Mouse (Mus musculus) right cerebral cortex, adult 18-20 months (tissue): ENCODE results near the gene Ccdc81.

Experiments used
- DNase-seq: peaks from one replicate; pipeline ENCODE4 v3.0.0; 2022; ENCODE audit warnings: mixed read lengths

Gene Ccdc81

DNA sequence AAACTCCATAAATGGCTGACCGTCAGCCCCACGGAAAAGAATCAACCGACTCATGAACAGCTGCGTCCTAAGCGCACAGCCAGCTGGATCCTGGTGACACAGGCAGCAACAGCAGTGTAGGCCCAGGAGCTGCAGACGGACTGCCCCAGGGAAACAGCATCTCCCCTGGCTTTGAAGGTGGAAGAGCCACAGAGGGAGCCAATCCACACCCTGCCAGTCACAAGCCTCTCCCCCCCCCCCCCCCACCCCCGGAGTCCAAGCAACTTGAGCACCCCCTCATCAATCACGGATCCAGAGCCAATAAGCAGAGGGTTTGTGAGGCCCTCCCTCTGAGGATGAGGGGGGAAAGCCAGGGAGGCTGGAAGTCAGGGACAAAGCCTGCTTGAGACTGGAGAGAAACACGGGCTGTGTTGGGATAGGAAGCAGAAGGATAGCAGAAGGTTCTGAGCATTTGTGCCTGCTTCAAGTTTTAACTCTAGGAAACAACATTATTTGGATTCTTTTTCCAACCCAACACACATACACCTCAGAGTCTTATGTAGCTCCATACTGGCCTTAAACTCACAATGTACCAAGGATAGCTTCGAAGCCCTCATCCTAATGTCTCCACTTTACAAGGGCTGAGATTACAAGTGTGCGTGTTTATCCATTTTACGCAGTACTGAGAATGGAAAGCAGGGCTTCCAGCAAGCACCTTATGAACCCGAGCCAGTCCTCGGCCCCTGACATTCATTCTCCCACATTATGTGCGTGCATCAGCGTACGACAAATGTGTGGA is 46.8 kb downstream of the Ccdc81 start:
- DNase-seq, result no peak

DNA sequence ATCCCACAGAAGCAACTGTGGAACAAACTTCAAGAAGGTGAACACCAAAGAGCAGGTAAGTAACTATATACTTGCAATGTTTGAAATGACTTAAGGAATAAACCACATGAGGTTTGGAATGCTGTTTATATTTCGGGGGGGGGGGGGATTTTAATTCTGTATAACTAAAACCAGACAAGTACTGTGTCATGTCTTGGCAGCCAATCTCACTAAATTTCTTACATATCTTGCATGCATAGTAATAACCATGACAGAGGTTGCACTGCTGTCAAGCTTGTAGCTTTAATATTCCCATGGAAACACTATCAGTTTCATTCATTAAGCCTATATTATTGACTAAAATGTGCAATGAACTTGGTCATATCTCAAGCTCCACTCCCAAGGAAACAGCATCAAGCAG is 48.2 kb downstream of the Ccdc81 start:
- DNase-seq, result no peak

GRCm38 (mm10) chr7:89853131-89853530 is 50.3 kb downstream of the Ccdc81 start:
- DNase-seq, result no peak

DNA sequence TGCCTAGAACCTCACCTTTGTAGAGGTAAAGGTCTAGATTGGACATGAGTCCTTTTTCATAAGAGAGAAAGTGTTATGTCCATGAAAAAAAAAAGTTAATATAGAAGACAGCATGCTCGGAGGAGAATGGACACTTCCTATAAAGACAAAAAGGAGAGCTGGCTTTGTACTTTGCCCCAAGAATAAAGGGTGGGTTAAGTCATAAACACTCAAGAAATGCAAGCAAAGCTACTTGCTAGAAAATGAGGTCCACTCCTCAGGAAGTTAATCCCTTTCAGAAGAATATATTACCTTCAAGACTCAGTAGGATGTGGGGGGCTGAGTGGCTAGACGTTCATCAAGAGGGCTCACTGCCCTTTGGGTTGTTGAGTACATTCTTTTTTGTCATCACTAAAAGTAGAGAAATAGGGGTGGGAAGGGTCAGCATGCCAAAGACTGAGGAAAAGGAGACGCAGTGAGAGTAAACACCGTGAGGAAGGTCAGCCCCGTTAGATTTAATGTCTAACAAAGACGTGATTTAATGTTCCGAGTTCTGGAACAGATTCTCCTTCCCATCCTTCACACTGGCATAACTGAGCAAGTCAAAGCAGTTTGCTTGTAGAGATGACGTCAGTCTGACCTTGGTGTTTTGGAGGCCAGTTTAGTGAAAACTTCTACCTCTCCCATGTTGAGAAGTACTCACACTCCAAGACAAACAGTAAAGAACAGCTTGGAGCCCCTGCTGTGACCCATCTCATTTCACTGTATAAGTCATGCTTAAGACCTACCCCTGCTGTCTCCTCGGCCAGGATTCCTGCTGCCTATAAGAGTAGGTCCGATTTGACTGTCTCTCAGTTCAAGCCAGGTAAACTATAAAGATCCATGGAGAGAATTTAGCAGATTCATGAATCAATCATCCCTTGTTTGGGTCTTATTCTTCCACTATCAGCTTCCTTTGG is 51.0 kb downstream of the Ccdc81 start:
- DNase-seq, result no peak

GRCm38 (mm10) chr7:89850510-89850909 is 52.9 kb downstream of the Ccdc81 start:
- no peak for DNase-seq

- DNase-seq, result no peak
Observed at GRCm38 (mm10) chr7:89845669-89846068, 57.8 kb downstream of the Ccdc81 start.

DNA sequence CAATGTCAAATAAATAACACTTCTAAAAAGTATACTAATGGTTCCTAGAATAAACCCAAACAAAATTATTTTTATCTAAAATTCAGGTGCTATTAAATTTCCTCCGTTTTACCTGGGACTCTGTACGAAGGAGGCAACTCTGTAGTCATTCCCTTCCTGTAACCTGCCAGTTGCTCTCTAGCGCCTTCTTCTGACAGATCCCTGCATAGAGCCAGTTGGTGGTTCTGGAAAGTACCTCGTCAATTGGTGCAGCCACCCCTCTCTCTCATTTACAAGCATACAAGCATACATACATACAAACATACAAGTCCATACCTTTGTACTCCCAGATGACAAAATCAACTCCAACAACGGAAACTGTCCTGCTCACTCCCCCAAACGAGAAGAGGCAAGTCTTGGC is 59.9 kb downstream of the Ccdc81 start:
- DNase-seq, result no peak

- no peak for DNase-seq
Observed at GRCm38 (mm10) chr7:89843121-89843520, 60.3 kb downstream of the Ccdc81 start.

GRCm38 (mm10) chr7:89842404-89842715 is 61.1 kb downstream of the Ccdc81 start:
- no peak for DNase-seq

DNA sequence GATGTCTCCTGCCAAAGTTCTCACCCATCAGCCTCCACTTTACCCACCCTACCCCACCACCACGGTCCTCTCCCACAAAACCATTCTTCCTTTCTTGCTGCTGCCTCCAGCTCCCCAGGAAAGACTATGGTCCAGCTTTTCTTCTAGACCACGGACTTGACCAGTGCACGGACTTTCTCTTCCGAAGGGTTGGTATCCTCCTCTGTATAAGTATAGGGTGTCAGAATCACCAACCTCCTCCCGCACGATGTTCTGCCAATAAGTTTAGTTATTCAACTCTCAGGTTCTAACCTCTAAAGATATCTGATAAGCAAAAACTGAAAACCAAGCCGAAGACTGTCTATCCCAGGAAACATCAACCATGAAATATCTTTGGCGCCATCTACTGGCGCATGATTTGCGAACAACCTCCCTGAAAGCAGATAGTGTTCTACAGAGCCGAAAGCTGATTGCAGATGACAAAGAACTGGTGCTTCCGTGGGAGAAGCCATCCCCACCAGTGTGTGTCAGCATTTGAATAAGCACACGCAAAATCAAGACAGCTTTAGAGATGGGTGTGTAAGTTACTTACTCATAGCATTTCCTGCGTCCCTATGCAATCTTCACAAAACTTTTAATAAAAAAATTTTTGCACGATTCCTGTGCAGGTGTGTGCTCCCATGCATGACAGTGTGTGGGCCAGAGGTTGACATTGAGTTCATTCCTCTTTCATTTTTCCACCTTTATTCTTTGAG is 61.6 kb downstream of the Ccdc81 start:
- peak; percentile 86 for DNase-seq

GRCm38 (mm10) chr7:89839721-89840120 is 63.7 kb downstream of the Ccdc81 start:
- no peak for DNase-seq

DNA sequence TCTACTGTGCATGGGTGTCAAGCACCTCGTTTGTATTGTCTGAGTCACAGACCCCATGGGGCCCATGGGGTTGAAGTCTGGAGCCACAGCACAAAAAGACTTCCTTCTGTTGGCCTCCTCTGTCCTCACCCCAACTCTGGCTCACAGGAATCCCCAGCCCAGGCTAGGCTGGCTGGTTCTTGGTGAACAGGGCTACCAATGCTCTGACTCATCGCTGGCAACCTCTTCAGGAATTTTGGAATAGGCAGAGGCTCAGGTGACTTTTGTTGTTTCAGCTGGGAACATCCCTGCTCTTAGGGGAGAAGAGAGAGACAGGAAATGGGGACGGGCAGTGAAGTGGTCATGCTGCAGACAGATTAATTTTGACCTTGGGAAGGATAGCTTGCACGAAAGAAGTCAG is 65.6 kb downstream of the Ccdc81 start:
- no peak for DNase-seq

GRCm38 (mm10) chr7:89836676-89837075 is 66.8 kb downstream of the Ccdc81 start:
- DNase-seq, result no peak

GRCm38 (mm10) chr7:89835566-89835965 is 67.9 kb downstream of the Ccdc81 start:
- DNase-seq, result no peak

- no peak for DNase-seq
Observed at GRCm38 (mm10) chr7:89833521-89833920, 69.9 kb downstream of the Ccdc81 start.

- no peak for DNase-seq
Observed at GRCm38 (mm10) chr7:89829201-89829600, 74.2 kb downstream of the Ccdc81 start.

GRCm38 (mm10) chr7:89828436-89829065 is 74.9 kb downstream of the Ccdc81 start:
- no peak for DNase-seq
